Mouse (Mus musculus) C2C12 (cell line): ENCODE results near the gene Eaf1.

Experiments used
- CTCF ChIP-seq: IDR thresholded peaks from one replicate; pipeline ENCODE4 v1.5.1; 2011; ENCODE audit not compliant: control insufficient read depth, insufficient read depth, insufficient read length
- MAX ChIP-seq: IDR thresholded peaks from one replicate; pipeline ENCODE4 v1.6.1; 2011; ENCODE audit warnings: mild to moderate bottlenecking, control low read depth
- USF1 ChIP-seq: IDR thresholded peaks from one replicate; pipeline ENCODE4 v1.6.1; 2011; ENCODE audit warnings: low read depth, mild to moderate bottlenecking, control low read depth, moderate library complexity

- no peak for TF ChIP-seq USF1
- TF ChIP-seq CTCF, result no peak
- no peak for TF ChIP-seq MAX
Measured at GRCm38 (mm10) chr14:31555021-31555420, 60.8 kb downstream of the Eaf1 start.
